Mouse (Mus musculus) neural tube, embryonic 14.5 days (tissue): Measurements from ENCODE around the gene AL607142.1. TPM values are rescaled to one million over a fixed set of nuclear protein-coding genes. Genes with fewer than 3 reads are reported as not detected.

Experiments
- ATAC-seq: fragments of 200-750 bp; cut with Nextera tagmentation; 2 replicates; pipeline ENCODE4 v1.8.0; 2017; ENCODE audit warnings: low read depth, mild to moderate bottlenecking, moderate TSS enrichment, moderate library complexity
- H3K27ac ChIP-seq: fragments of 300-500 bp; sonication (generic); 2 replicates; pipeline ENCODE4 v1.5.1; 2014; ENCODE audit warnings: low read depth, mild to moderate bottlenecking, control low read depth, low read length, moderate library complexity, mixed read lengths
- H3K27me3 ChIP-seq: fragments of 300-500 bp; sonication (generic); 2 replicates; pipeline ENCODE4 v1.6.1; 2014; ENCODE audit warnings: low read length; ENCODE audit not compliant: control insufficient read depth, insufficient read depth
- H3K36me3 ChIP-seq: fragments of 300-500 bp; sonication (generic); 2 replicates; pipeline ENCODE4 v1.6.1; 2014; ENCODE audit warnings: low read length, mixed read lengths; ENCODE audit not compliant: control insufficient read depth, insufficient read depth
- H3K4me1 ChIP-seq: fragments of 300-500 bp; sonication (generic); 2 replicates; pipeline ENCODE4 v1.6.1; 2014; ENCODE audit warnings: low read length; ENCODE audit not compliant: control insufficient read depth, insufficient read depth
- H3K4me2 ChIP-seq: fragments of 300-500 bp; sonication (generic); 2 replicates; pipeline ENCODE4 v1.6.1; 2014; ENCODE audit warnings: mild to moderate bottlenecking, low read depth, low read length, control low read depth
- H3K4me3 ChIP-seq: fragments of 300-500 bp; sonication (generic); 2 replicates; pipeline ENCODE4 v1.5.1; 2014; ENCODE audit warnings: low read depth, low read length, control low read depth, mixed read lengths
- H3K9ac ChIP-seq: fragments of 300-500 bp; sonication (generic); replicated peaks from 2 replicates; pipeline ENCODE4 v1.6.1; 2014; ENCODE audit warnings: low read depth, mild to moderate bottlenecking, control low read depth, low read length, mixed read lengths
- H3K9me3 ChIP-seq: fragments of 300-500 bp; sonication (generic); 2 replicates; pipeline ENCODE4 v1.6.1; 2016; ENCODE audit warnings: low read length; ENCODE audit not compliant: control insufficient read depth
- WGBS: fragments of 180-500 bp; shearing (Covaris S2); extraction: QIAGEN DNeasy Blood & Tissue Kit; methylation state at CpG from one replicate; pipeline ENCODE4 v1.1.7; 2014; 5-methylcytosine and 5-hydroxymethylcytosine counted together
- polyA plus RNA-seq: library from polyadenylated mRNA; unstranded; fragments of >200 nt; fragmentation: Nextera tagmentation; extraction: Ambion mirVana; gene quantifications from 2 replicates; pipeline ENCODE4 v1.2.1, GENCODE M21; 2014

Gene AL607142.1
- polyA plus RNA-seq, 1 experiment from 2014 or later = not detected

DNA sequence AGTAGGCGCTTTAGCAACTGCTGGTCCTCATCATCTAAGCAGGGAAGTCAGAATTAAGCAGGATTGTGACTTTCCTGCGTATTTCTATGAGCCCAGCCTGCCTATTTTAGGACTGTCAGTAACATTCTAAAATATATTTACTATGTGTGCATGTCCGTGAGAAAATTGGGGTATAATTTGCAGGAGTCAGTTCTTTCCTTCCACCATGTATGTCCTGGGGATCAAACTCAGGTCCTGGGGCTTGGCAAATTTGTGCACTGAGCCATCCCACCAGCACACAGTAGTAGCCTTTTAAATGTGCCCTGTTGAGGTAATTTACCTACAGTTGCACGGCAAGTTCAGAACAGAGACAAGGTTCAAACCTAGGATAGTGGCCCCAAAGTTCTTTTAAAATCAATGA, 28.5 kb upstream of the AL607142.1 start:
- Histone ChIP-seq H3K9me3 (no peaks in the 10 kb centered on the region), H3K27me3 (peaks cover 16% of the 10 kb centered on the region), H3K9ac (no peak overlapping the region), H3K36me3 (no peaks in the 10 kb centered on the region), H3K4me2 (no peak overlapping the region), H3K4me1 (peaks cover 10% of the 10 kb centered on the region), H3K27ac (no peak overlapping the region; the same call in 1 of the 2 replicates), H3K4me3 (no peak overlapping the region)
- no peak for ATAC-seq
- 82% methylated on average over 4 of the region's 4 CpGs for WGBS

DNA sequence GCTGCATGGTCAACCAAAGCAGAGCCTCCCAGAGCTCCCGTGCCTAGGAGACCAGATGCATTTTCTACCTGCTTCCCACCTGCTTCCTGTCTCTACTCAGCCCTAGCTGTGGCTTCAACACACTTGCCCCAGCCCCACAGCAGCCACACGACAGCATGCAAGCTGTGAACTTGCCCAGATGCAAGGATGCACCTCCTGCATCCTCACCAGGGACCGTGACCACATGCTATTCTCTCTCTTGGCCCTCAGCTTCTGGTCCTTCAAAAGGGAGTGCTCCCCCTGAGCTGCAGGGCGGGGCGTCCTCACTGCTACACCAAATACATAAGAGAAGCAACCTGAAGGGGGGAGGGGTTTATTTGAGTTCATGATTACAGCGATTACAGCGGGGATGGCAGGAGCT, 27.8 kb upstream of the AL607142.1 start:
- H3K27ac ChIP-seq = no peak overlapping the region
- ATAC-seq = no peak

DNA sequence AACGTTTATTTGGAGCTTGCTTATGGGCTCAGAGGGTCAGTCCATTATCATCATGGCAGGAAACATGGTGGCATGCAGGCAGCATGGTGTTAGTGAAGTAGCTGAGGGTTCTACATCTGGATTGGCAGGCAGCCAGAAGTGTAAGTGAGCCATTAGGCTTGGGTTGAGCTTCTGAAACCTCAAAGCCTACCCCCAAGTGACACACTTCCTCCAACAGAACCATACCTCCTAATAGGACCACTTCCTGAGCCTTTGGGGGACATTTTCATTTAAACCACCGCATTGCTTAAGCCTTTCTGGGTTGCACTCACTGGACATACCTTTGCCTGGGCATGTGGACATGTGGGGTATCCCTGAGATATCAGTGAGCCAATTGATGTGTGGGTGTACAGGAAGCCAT, 23.3 kb upstream of the AL607142.1 start:
- WGBS = 71% methylated on average over 2 of the region's 2 CpGs
- H3K4me3 ChIP-seq = no peak overlapping the region
- H3K27me3 ChIP-seq = no peaks in the 10 kb centered on the region
- no peaks in the 10 kb centered on the region for H3K9me3 ChIP-seq
- no peak overlapping the region for H3K27ac ChIP-seq
- no peaks in the 10 kb centered on the region for H3K4me1 ChIP-seq
- no peaks in the 10 kb centered on the region for H3K36me3 ChIP-seq
- H3K9ac ChIP-seq = no peak overlapping the region
- no peak overlapping the region for H3K4me2 ChIP-seq
- no peak for ATAC-seq

More for the DNA sequence above, 27.8 kb upstream of the AL607142.1 start:
- H3K4me2 ChIP-seq = no peak overlapping the region
- H3K9me3 ChIP-seq = no peaks in the 10 kb centered on the region
- H3K27me3 ChIP-seq = peaks cover 16% of the 10 kb centered on the region
- no peaks in the 10 kb centered on the region for H3K36me3 ChIP-seq
- H3K4me1 ChIP-seq = peaks cover 10% of the 10 kb centered on the region
- H3K4me3 ChIP-seq = no peak overlapping the region
- WGBS = 45% methylated on average over 7 of the region's 7 CpGs
- H3K9ac ChIP-seq = no peak overlapping the region

DNA sequence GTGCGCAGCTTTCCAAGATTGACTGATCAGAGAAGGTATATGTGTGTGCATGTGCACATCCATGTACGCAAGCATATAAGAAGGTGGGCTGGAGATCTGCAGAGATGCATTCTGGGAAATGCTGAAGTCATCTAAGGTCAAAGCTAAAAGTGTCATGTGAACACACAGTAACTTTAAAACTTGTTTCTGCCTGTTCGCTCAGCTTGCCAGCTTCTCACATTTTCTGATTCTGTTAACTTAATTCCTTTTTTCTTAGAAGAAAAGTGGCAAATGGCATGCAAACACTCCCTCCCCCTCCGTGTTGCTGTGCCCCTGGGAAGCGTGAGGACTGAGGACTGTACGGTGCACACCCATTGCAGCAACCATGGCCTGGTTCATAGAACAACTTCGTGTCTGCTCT, 22.3 kb upstream of the AL607142.1 start:
- Histone ChIP-seq H3K4me3 (no peak overlapping the region), H3K9me3 (no peaks in the 10 kb centered on the region), H3K9ac (no peak overlapping the region), H3K27ac (no peak overlapping the region), H3K4me1 (no peaks in the 10 kb centered on the region), H3K27me3 (no peaks in the 10 kb centered on the region), H3K36me3 (no peaks in the 10 kb centered on the region), H3K4me2 (no peak overlapping the region)
- ATAC-seq = no peak
- WGBS = 88% methylated on average over 7 of the region's 7 CpGs

DNA sequence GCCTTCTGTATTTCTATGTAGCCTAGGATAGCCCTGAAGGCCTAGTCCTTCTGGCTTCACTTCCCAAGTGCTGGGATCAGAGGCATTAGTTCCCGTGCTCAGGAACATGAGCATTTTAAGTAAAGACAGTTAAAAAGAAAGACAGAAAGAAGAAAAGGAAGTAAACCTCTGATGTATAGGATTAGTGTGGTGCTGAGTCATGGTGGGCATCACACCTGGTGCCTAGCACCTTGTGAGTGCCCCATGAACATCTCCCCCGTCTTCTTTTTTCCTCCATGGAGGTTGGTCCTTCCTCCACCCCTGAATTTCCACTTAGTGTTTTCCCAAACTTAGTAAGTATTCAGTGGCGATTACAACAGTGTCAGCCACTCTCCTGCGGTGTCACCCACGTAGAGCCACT, 20.2 kb upstream of the AL607142.1 start:
- Histone ChIP-seq H3K27ac (no peak overlapping the region), H3K9ac (no peak overlapping the region), H3K4me2 (no peak overlapping the region), H3K27me3 (no peaks in the 10 kb centered on the region), H3K36me3 (no peaks in the 10 kb centered on the region), H3K9me3 (no peaks in the 10 kb centered on the region), H3K4me3 (no peak overlapping the region), H3K4me1 (no peaks in the 10 kb centered on the region)
- no peak for ATAC-seq
- WGBS = 85% methylated on average over 5 of the region's 5 CpGs

DNA sequence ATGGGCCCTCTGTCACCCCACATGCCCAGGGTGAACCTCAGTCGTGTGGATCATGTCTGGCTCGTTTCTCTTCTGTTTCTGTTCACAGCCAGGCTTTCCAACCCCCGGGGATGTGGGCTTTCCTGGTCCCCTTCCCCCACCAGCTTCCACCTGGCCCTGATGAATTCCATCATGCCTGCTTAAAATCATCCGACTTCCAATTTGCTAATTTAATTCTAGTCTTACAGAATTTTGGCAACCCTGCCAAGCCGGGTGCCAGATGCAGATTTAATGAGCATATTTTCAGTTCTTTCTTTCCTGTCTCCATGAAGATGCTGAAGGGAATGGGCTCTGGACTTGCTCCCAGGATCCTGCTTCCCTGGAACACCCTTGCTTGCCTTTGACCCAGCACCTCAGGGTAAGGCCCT, 19.7 kb upstream of the AL607142.1 start:
- H3K4me3 ChIP-seq = no peak overlapping the region
- no peak overlapping the region for H3K4me2 ChIP-seq
- H3K4me1 ChIP-seq = no peaks in the 10 kb centered on the region
- no peak overlapping the region for H3K9ac ChIP-seq
- no peak for ATAC-seq
- H3K27ac ChIP-seq = no peak overlapping the region; the same call in 1 of the 2 replicates
- H3K36me3 ChIP-seq = no peaks in the 10 kb centered on the region
- 54% methylated on average over 5 of the region's 5 CpGs for WGBS
- H3K9me3 ChIP-seq = no peaks in the 10 kb centered on the region
- H3K27me3 ChIP-seq = no peaks in the 10 kb centered on the region

DNA sequence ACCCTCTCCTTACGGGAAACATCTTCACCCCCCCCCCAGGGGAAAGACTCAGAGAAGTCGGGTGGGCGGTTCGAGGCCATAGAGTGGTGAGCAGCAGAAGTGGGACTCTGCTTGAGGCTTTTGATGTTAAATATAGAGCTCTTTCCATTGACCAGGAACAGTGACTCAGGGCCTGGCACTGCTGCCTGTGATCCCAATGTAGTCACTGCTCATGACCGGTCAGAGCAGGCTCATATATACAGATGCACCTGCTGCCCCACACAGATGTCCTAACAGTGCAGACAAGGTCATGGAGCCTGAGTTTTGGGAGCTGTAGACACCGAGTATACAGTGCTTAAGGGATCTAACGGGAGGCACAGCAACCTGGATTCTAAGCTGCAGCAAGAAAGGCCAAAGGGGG, 18.9 kb upstream of the AL607142.1 start:
- Histone ChIP-seq H3K9ac (no peak overlapping the region), H3K4me2 (no peak overlapping the region), H3K4me1 (no peaks in the 10 kb centered on the region), H3K27ac (no peak overlapping the region), H3K36me3 (no peaks in the 10 kb centered on the region), H3K9me3 (no peaks in the 10 kb centered on the region), H3K4me3 (no peak overlapping the region), H3K27me3 (no peaks in the 10 kb centered on the region)
- no peak for ATAC-seq
- WGBS = 89% methylated on average over 7 of the region's 7 CpGs

DNA sequence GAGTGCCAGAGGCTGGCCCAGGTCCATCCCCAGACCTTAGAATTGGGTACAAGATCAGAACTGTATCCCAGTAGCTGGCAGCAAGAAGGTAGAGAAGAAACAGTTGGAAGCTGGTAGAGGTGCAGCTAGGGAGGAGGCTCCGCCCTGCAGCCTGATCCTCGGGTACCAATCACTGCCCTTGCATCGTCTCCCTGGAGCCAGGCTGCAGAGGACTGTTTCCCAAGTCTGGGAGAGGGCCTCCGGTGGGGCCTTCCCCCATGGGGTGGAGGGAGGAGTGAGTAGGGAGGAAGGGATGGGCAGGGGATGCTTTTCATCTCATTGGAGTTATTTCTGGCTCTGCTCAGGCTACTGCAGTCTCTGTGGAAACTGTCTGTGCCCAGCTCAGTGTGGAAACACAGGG, 17.7 kb upstream of the AL607142.1 start:
- Histone ChIP-seq H3K4me3 (no peak overlapping the region), H3K4me2 (no peak overlapping the region), H3K9ac (no peak overlapping the region), H3K36me3 (no peaks in the 10 kb centered on the region), H3K27me3 (no peaks in the 10 kb centered on the region), H3K9me3 (no peaks in the 10 kb centered on the region), H3K4me1 (no peaks in the 10 kb centered on the region), H3K27ac (no peak overlapping the region)
- no peak for ATAC-seq
- 29% methylated on average over 4 of the region's 4 CpGs for WGBS

DNA sequence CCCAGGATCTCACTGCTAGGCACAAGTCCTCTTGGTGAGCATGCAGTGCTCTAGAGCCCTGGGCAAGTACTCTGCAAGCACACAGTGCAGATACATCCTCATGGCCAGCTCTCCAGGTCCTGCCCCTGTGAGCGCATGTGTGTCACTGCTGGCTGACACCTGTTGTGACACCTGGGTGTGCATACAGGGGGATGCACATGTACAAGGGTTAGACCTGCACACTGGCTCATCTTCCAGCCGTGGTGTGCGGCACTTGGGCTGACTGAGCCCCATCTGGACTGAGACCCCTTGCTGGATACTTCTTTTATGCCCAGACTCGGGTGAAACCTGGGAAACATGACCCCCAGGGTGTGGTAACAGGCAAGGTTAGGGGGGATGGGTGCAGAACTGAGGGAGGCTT, 16.5 kb upstream of the AL607142.1 start:
- ATAC-seq = no peak
- WGBS = 80% methylated on average over 4 of the region's 4 CpGs

DNA sequence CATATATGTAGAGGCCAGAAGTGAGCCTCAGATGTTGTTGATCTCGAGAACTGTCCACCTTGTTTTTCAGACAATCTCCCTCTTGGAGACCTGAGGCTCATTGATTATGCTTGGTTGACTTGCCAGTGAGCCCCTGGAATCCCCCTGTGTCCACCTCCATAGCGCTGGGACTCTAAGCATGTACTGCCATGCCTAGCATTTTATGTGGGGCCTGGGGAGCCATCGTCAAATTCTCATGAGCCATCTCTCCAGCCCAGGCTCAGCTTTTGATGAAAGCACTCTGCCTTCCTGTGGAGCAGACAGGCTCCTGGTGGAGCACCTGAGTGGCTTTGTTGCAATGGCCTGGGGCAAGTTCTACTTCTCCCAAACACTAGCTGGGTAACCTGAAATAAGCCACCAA, 14.9 kb upstream of the AL607142.1 start:
- Histone ChIP-seq H3K27ac (no peak overlapping the region), H3K9ac (no peak overlapping the region), H3K4me2 (no peak overlapping the region), H3K4me1 (no peaks in the 10 kb centered on the region), H3K27me3 (no peaks in the 10 kb centered on the region), H3K4me3 (no peak overlapping the region), H3K36me3 (no peaks in the 10 kb centered on the region), H3K9me3 (no peaks in the 10 kb centered on the region)
- WGBS = 75% methylated on average over 3 of the region's 3 CpGs
- ATAC-seq = no peak

More for the DNA sequence above, 16.5 kb upstream of the AL607142.1 start:
- no peaks in the 10 kb centered on the region for H3K36me3 ChIP-seq
- no peak overlapping the region for H3K27ac ChIP-seq
- H3K4me2 ChIP-seq = no peak overlapping the region
- no peak overlapping the region for H3K4me3 ChIP-seq
- no peaks in the 10 kb centered on the region for H3K9me3 ChIP-seq
- H3K4me1 ChIP-seq = no peaks in the 10 kb centered on the region
- no peaks in the 10 kb centered on the region for H3K27me3 ChIP-seq
- H3K9ac ChIP-seq = no peak overlapping the region
